Comparison of ENCODE assay signal across 8 mouse cellular contexts in genomic region chr19:5924713-5925093, GRCm38 (mm10). TPM values are rescaled to one million over a fixed set of nuclear protein-coding genes. Genes with fewer than 3 reads are reported as not detected.
A peak's percentile ranks its signal among the peaks of the same experiment; 100 is the strongest.
DNase-seq lines count a peak whose midpoint lies in the region; ATAC-seq and TF ChIP-seq lines count a peak whose summit lies in the region.

TSS of gene Cdc42ep2 (minus strand) at chr19:5924816.

- in situ Hi-C loops in Patski (cut with MboI; ENCODE audit: low pct_unique_long_range_greater_than_20kb), result loop anchor here (5.0 kb wide), 2 partner anchors 38 to 93 kb away; partner anchors contain the start of genes Capn1 and Pola2

- no peak for DNase-seq in Patski (ENCODE audit: low read depth, low spot score)
- DNase-seq in cerebellum, postnatal 14 days, result peak; percentile 97
- peak; percentile 78 to 90 for DNase-seq in frontal cortex, postnatal 14 days (ENCODE audit: low spot score in 2 of 2)
- peak; percentile 63 to 79 for DNase-seq in layer of hippocampus, postnatal 25 days (ENCODE audit: extremely low spot score in 1 of 2, low spot score in 1 of 2)
- peak; percentile 97 for DNase-seq in lung, postnatal 25 days (ENCODE audit: low spot score)
- peak; percentile 95 for DNase-seq in retina, embryonic 14.5 days (ENCODE audit: low spot score)
- DNase-seq in thymus, postnatal 4 days, result peak; percentile 98

- 1% methylated on average over 18 of the region's 18 CpGs for WGBS in hindbrain, embryonic 13.5 days

- H3K4me3 ChIP-seq in hindbrain, embryonic 13.5 days, result peak within 1 kb of the TSS; percentile 70

- CTCF ChIA-PET in Patski (lab: Charles Lee), result interaction anchor here (0.8 to 5.9 kb wide), 16 partner anchors 10 to 138 kb away, joined by 3 to 100 read pairs (median 5); partner anchors contain the start of genes Capn1, Dpf2 and Pola2

- no peak for TF ChIP-seq CTCF in Patski (IDR thresholded peaks at IDR 0.05)

- peaks cover 43% of the 10 kb centered on the region for H3K4me1 ChIP-seq in hindbrain, embryonic 13.5 days (replicated peaks)

- no peaks in the 10 kb centered on the region for H3K27me3 ChIP-seq in Patski
- peaks cover 10% of the 10 kb centered on the region; the same call in 1 of the 2 replicates for H3K27me3 ChIP-seq in hindbrain, embryonic 13.5 days

- H3K4me2 ChIP-seq in hindbrain, embryonic 13.5 days, result peak within 1 kb of the TSS; percentile 91

- H3K9me3 ChIP-seq in hindbrain, embryonic 13.5 days, result no peaks in the 10 kb centered on the region

- peak; percentile 87 for ATAC-seq in Patski
- ATAC-seq in hindbrain, embryonic 13.5 days (ENCODE audit: low FRiP score), result peak; percentile 94

- peak within 1 kb of the TSS; percentile 85 for H3K27ac ChIP-seq in hindbrain, embryonic 13.5 days

- POLR2A ChIA-PET in Patski (lab: Charles Lee), result interaction anchor here (2.8 kb wide), 1 partner anchor 31 kb away, joined by 25 read pairs; no protein-coding TSS in a partner anchor

- no peaks in the 10 kb centered on the region for H3K36me3 ChIP-seq in hindbrain, embryonic 13.5 days

- H3K9ac ChIP-seq in hindbrain, embryonic 13.5 days, result peak within 1 kb of the TSS; percentile 83

RNA-seq across cellular contexts. Expression of gene Cdc42ep2, which starts in this region (rescaled TPM):
- 6.5 TPM for polyA plus RNA-seq in Patski (2021)
- polyA plus RNA-seq in hindbrain, embryonic 13.5 days (2015; fragmentation: Nextera tagmentation; extraction: Ambion mirVana), result 11.5 and 12.4 TPM in 2 replicates
- total RNA-seq in layer of hippocampus, postnatal 25 days (2021), result 1 to 10 TPM; 6.3 to 6.4 TPM
